Mouse (Mus musculus): ENCODE data around the gene Apoc4.

GRCm38 (mm10) chr7:19682979-19683378 is 1.7 kb upstream of the Apoc4 start:
- no peak for TF ChIP-seq CTCF (IDR thresholded peaks at IDR 0.05; ENCODE audit: low read depth, low read length)
- no peak for TF ChIP-seq POLR2A (IDR thresholded peaks at IDR 0.05; ENCODE audit: extremely low read depth, insufficient read depth, low read length)
